Mouse (Mus musculus) CD8-positive naive resting alpha-beta T cell, adult 2 months (primary cell): ENCODE measurements around the gene Nsd2.
"Not testable (repeated sequence)": the region's sequence is repeated elsewhere in the genome, so short reads cannot be mapped to it uniquely, and the experiment has no call there.

Experiments used
- DNase-seq, 2 experiments: peaks; one replicate each; pipeline ENCODE4 v3.0.0; 2022; ENCODE audit warnings: low read depth in 2 of 2, low spot score in 2 of 2

The Nsd2 gene

DNA sequence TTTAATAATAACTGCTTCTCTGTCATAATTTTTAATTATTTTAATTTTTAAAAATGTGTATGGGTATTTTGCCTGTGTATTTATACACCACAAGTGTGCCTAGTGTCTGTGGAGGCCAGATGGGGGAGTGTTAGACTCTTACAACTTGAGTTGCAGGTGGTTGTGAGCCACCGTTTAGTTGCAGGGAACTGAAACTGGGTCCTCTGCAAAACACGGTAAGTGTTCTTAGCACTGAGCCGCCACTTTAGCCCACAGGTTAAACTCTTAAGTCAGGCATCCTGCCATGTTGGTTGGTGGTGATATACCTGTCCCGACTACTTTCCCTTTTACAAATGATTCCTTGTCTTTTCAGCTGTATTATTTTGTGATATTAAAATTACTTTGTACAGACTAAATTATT is 22.0 kb downstream of the Nsd2 start:
- DNase-seq: no peak

DNA sequence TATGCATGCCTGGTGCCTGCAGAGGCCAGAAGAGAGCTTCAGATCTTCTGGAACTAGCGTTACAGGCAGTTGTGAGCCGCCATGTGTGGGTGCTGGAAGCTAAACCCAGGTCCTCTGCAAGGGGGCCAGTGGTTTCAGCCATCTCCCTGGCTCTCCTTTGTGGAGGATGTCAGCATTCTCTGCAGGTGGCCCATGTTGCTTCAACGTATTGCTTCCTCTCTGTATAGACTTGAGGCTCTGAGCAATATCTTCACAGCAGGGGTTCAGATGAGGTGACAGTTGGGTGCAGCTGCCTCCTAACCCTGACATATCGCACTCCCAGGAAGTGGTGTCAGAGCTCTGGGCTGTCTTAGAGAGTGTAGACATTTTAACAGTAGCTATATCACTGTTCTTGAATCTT is 30.9 kb downstream of the Nsd2 start:
- no peak for DNase-seq

DNA sequence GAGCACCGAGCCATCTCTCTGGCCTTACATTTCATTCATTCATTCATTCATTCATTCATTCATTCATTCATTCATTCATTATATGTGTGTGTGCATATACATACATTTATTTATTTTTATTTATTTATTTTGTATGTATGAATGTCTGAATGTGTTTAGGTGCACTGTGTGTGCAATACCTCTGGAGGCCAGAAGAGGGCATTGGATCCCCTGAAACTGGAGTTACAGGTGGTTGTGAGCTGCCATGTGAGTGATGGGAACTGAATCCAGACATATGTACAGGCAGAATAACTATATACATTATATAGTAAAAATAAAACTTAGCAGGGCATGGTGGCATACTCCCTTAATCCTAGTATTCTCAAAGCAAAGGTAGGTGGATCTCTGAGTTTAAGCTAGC is 32.6 kb downstream of the Nsd2 start:
- DNase-seq: no peak

DNA sequence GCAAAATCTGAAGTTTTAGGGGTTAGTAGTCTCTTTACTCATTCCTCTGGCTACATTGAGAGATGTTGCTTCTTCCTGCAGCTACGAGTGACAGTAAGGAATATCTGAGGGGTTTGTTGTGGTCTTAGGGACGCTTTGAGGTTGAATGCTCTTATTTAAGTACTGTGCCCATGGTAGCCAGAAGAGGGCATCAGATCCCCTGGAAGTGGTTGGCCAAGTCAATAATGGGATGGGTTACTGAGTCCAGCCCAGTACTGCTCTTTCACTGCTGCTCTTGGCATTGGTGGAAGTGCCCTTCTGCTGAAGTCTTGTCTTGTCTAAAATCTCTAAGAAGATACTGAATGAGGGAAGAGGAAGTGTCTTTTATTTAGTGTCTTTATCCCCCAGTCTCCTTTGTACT is 33.5 kb downstream of the Nsd2 start:
- DNase-seq: no peak

DNA sequence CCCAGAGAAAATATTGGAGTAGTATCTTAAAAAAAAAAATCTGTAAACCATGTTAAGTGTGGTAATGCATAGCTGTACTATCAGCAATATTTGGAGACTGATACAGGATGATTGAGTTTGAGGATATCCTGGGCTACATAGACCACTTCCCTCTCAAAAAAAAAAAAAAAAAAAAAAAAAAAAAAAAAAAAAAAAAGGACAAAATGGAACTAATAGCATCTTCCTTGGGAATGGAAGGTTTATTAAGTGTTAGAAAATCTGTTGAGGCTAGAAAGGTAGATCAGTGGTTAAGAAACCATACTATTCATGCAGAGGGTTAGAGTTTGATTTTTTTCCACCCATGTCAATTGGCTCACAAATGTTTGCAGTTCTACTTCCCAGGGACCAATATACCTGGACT is 37.2 kb downstream of the Nsd2 start:
- DNase-seq: no peak

DNA sequence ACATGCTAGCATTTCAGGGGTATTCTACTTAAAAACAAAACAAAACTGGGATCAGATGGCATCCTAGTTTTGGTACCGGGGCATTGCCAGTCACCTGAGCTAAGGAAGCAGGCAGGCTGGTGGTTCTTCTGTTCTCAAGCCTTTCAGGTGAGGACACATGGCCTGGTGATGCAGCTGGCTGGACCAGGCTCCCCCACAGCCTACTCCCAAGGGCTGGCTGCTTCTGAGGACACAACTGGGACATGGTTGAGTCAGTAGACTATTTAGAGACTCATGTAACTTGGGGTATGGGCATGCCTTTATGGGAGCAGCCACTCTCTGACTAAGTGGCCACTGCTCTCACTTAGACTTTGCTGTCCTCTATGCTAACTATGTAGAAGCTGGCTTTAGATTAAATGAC is 54.9 kb downstream of the Nsd2 start:
- DNase-seq: no peak

DNA sequence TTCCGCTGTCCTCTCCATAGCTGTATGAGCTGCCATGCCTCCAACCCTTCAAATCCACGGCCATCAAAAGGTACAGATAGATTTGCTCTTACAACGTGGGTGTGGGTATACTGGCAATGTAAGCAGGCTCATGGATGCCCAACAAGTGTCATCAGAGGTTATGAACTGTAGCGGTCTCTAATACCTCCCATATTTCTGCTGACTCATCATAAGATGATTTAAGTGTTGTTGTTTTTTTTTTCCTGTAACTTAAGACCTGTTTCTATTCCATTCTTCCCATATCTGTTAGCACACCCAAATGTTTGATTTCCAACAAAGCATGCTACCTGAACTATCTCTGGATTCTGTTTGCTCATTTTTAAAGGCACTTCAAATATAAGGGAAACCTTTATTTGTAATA is 60.6 kb downstream of the Nsd2 start:
- DNase-seq: no peak

DNA sequence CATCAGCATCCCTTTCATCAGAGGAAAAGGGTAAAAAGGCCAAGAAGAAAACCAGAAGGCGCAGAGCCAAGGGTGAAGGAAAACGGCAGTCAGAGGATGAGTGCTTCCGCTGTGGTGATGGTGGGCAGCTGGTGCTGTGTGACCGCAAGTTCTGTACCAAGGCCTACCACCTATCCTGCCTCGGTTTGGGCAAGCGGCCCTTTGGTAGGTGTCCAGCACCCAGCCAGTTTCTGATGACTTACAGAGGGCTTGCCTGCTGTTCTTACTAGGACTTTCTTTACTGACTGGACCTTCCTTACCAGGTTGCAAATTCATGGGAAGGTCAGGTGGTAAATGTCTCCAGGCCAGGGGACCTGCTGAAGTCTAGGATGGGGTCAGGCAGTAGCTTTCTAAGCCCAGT is 72.9 kb downstream of the Nsd2 start:
- no peak for DNase-seq

DNA sequence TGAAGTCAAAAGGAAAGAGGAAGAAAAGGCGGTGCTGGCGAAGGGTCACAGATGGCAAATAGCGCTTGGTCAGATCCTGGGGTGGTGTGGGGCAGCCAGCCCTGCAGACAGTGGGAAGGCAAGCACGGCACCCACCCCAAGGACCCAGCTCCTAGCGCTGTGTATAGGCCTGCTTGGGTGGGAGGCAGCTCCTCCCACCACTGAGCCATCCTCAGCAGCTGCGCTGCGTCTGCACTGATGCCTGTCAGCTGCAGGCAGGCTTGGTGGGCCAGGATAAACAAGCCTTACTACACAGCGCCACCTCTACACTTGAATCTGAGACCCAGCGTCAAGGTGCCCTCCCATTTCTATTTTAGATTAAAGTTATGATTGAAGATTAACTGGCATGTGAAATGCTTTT is 74.6 kb downstream of the Nsd2 start:
- DNase-seq: no peak

DNA sequence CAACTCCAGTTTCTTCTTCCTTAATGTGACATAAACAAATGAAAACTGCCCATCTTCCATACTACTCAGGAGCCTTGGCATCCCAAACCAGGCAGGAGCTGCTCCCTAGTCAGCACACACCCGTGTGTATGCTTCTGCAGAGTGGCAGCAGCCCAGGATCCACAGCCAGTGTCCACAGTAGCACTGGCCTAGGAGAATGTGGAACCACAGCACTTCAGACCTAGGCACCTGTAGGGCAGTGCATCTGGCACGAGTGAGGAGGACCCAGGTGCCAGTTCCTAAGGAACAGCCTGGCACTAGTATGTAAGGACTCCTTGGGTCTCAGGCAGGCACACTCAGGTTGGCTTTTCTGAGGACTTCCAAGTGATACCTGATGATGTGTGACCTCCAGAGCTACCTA is 76.6 kb downstream of the Nsd2 start:
- DNase-seq: no peak

DNA sequence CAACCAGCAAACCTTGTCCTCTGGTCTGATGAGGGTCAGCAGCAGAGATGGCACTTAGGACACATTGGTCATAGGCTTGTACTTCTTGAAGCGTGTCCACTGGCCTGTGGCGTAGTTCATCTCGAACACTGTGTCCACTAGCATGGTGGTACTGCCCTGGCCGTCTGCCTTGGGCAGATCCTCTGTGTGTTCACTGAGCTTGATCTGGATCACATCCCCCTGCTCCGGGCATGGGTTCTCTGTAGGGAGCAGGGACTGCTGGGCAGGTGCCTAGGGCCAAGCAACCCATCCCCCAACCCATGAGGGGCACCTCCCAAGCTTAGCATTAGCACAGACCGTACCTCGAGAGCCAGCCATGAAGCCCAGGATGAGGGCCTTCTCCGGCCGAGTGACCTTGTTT is 78.1 kb downstream of the Nsd2 start:
- no peak for DNase-seq

DNA sequence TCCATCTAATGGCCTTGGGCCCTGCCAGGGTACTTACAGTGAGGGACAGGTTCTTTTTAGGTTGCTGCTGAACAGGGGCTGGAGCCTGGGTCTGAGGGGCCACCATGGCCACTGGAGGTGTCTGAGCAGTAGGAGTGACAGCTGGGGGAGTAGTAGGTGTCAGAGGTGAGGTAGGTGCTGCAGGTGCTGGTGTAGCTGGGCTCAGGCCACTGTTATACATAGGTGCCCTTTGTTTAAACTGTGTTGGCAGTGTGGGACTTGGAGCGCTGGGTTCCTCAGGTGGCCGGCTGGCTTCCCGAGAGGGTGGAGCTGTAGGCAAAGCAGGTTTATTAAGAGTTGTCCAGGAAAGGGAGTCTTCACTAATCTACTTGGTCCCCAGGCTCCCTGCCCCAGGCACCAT is 78.7 kb downstream of the Nsd2 start:
- no peak for DNase-seq

DNA sequence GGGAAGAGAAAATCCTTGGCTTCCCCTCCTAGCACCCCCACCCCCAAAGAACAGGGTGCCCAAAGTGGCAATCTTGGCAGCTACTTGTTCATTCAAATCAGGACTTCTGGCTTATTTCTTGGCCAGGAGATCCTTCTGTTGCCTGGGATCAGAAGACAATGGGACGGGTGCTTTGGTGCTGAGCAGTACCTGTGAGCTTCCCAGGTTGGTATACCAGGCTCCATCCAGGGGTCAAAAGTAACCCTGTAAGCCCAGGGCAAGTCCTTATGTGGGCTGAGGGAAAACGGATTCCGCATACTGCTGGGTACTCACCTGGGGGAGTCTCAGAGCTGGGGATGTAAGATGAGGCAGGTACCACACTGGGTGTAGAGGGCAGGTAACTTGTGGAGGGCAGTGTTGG is 79.6 kb downstream of the Nsd2 start:
- no peak for DNase-seq

DNA sequence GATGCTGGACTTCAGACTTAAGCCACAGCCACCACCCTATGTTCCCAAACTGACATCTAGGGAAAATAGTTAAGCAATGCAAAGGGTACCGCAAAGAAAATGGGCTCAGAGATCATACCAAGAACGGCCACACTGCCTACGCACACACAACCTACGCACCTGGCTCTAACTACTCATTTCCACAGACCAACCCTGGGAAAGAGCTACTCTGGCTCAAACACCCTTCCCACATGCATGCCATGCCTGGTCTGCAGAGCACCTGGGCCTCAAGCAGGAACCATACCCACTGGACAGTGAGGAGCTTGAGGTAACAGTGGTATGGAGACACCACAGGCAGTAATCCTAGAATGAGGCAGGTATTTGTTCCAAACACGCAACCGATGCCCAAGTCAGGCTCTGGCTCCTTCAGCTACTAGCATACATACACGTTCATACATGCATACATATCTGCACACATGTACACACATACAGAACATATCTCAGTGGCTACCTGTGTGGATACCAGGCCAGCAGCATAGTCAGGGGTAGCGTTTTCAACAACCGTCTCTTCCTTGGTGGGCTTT is 80.3 kb downstream of the Nsd2 start:
- no peak for DNase-seq

DNA sequence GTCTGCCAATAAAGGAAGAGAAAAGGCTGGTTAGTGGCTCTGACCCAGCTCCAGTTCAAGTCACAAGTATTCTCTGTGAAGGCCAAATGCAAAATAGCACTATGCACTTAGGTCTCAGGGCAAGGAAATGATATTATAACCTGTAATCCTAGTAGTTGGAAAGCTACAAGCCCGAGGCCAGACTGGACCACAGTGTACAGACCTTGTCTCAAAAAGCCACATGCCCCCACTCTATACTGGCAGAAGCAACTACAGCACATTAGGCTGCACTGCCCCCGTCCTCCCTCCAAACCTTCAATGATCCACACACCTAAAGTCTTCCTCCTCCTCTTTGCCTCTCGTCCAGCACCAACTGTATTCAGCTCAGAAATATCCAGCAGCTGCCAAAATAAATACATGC is 80.8 kb downstream of the Nsd2 start:
- DNase-seq: no peak

DNA sequence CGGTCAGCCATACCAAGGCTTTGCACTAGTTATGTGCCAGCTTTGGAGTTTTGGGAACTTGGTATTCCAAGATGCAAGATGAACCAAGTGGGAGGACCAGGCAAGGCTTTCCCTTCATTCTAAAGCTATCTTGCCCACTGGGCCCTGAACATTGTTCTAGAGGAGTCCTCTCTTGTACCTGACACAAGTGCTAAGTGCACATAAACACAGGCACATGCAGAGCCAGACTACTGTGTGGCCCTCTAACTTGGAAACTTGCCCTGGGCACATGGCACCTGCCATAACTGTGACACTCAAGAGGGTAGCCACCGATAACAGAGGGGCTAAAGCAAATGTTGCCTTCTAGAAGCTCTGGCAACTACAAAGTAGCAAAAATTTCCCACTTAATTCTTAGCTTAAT is 82.2 kb downstream of the Nsd2 start:
- DNase-seq: no peak

DNA sequence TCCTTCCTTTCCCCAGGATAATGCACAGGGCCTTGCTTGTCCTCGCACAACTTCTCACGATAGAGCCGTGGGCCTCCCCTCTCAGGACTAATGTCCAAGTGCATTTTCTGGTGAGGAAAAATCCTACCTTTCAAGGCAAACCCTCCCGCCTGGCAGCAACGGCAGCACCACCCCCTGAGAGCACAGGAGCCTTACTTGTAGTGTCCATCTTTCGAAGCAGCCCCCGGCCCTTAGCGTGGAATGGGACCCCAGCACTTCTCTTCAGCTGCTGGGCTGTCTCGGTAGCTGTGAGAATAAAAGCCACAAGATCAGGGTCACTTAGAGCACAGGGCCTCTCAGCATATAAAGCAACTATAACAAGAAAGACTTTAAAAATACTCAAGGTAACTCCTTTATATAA is 82.7 kb downstream of the Nsd2 start:
- no peak for DNase-seq

DNA sequence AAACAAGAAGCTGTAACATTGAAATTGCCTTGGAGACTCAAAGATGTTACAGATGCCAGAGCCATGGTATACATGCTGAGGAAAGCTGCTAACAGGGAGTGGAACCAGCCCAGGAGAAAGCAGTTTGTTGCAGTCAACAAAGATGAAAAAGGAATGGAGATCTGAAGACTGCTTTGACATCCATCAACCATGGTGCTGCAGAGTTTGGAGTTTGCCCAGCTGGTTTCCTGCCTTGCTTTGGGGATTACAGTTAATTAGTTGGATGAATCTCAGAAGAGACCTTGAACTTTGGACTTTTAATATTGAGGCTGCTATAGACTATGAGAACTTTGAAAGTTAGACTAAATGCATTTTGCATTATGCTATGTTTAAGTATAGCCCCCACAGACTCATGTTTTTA is 94.5 kb downstream of the Nsd2 start:
- not testable (repeated sequence) for DNase-seq

DNA sequence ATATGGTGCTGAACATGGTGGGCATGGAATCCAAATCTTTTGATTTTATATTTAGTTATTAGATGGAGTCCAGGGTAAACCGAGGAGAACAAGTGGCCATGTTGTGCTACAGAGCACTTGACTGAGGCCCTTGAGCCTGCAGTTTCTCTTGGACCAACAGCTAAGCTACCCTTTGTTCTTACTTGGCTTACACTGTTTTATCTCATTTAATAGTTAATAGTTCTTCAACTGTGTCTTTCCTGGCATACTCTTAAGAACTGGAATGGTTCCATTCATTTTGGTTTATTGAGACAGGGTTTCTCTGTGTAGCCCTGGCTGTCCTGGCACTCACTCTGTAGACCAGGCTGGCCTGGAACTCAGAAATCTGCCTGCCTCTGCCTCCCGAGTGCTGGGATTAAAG is 96.1 kb downstream of the Nsd2 start:
- not testable (repeated sequence) for DNase-seq

DNA sequence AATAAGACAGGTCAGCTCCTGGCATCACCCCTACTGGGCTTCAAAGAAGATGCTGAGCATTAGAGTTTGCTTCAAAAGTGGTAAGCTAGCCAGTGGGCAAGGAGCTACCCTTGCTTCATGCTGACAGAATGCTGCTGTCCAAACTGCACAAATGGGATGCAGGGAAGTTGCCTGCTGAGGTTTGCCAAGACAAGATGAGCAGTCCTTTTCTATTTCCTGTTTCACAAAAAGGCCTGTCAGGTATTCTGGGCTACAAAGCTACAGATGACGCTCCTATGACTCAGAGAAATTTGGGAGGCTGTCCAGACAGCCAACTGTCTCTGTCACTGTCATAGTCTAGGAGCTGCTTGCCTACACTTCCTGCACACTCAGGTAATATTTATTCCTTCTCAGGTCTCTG is 98.9 kb downstream of the Nsd2 start:
- no peak for DNase-seq

DNA sequence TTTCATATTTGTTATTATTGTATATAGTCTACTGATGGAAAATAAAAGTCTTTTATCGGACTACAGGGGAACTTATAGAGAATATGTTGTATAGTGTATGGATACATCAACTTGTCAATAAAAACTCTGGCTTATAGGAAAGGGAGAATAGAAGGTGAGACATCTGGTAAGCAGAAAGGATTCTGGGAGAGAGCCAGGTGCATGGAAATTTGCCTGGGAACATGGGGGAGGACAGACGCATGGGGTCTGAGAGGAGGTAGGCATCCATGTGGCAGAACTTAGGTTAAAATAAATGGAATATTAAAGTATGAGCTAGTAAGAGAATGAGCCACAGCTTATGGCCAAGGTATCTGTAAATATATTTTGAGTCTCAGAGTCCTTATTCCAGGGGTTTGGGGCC is 99.5 kb downstream of the Nsd2 start:
- DNase-seq: no peak

DNA sequence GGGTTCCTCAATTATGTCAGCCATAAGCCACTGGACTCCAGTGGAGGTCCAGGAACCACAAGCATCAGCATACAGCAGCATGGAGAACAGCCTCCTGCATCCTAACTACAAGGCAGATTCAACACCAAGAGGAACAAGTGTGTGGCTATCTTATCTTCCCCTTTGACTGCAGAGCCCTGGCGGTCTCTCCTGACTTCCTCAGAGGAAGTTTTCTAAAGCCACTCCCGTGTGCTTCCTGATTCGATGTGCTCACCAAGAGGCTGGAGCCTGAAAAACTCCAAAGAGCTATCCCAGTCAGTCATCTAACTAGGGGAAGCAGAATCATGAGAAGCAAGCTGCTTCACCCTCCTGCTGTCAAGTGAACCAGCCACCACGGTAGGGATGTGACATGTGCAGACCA is 100.4 kb downstream of the Nsd2 start:
- no peak for DNase-seq

DNA sequence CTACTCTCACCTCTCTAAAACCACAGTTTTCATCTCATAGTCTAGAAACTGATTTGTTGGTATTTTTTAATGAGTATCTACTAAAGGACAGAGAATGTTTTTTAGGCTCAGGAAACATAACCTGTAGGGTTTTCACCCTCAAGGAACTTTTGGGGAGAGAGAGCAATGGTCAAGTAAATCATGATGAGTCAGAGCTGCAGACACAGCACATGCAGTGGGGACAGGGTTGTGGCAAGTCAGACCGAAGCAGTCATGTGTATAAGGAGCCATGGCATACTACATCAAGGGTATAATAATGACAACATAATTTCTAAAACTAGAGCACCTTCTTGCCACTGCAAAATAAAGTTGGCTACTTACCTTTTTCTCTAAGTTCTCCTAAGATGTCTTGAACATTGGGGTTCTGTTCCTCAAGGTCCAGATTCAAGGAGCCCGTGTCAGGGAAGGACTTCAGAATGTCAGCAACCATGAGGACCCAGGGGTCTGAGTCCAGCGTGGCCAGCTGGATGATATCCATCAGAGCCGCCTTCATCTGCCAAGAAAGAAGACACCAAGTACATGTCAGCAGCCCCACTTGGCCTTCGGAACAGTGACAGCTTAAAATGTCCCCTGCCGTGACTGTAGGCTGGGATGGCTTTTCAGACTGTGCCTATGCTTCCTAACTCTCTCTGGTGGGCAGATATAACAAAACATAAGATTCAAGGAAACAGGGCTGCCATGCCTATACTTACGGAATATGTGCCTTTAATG is 101.1 kb downstream of the Nsd2 start:
- DNase-seq: no peak
